Mouse (Mus musculus) heart, postnatal 0 days (tissue): ENCODE measurements around the gene Impg1. TPM values are rescaled to one million over a fixed set of nuclear protein-coding genes. Genes with fewer than 3 reads are reported as not detected.

Source experiments
- ATAC-seq: fragments of 200-750 bp; cut with Nextera tagmentation; 2 replicates; pipeline ENCODE4 v1.8.0; 2017; ENCODE audit warnings: low read depth, moderate number of reproducible peaks, moderate library complexity; ENCODE audit not compliant: insufficient read depth
- DNase-seq: peaks from one replicate; pipeline ENCODE4 v3.0.0-alpha.2; 2016; ENCODE audit warnings: low spot score
- H3K27ac ChIP-seq: fragments of 300-500 bp; sonication (generic); 2 replicates; pipeline ENCODE4 v1.5.1; 2014; ENCODE audit warnings: low read depth, mild to moderate bottlenecking
- H3K27me3 ChIP-seq: fragments of 300-500 bp; sonication (generic); 2 replicates; pipeline ENCODE4 v1.6.1; 2014; ENCODE audit warnings: low read length, mixed read lengths; ENCODE audit not compliant: control insufficient read depth, insufficient read depth
- H3K36me3 ChIP-seq: fragments of 300-500 bp; sonication (generic); replicated peaks from 2 replicates; pipeline ENCODE4 v1.6.1; 2014; ENCODE audit warnings: low read length, mixed read lengths; ENCODE audit not compliant: control insufficient read depth, insufficient read depth
- H3K4me1 ChIP-seq: fragments of 300-500 bp; sonication (generic); 2 replicates; pipeline ENCODE4 v1.6.1; 2014; ENCODE audit warnings: antibody characterized with exemption; ENCODE audit not compliant: control insufficient read depth, insufficient read depth
- H3K4me2 ChIP-seq: fragments of 300-500 bp; sonication (generic); 2 replicates; pipeline ENCODE4 v1.6.1; 2014; ENCODE audit warnings: low read depth, mild to moderate bottlenecking, low read length, moderate library complexity
- H3K4me3 ChIP-seq: fragments of 300-500 bp; sonication (generic); 2 replicates; pipeline ENCODE4 v1.5.1; 2014; ENCODE audit warnings: low read depth, low read length
- H3K9ac ChIP-seq: fragments of 300-500 bp; sonication (generic); replicated peaks from 2 replicates; pipeline ENCODE4 v1.6.1; 2014; ENCODE audit warnings: low read depth, low read length, mixed read lengths
- H3K9me3 ChIP-seq: fragments of 300-500 bp; sonication (generic); replicated peaks from 2 replicates; pipeline ENCODE4 v1.6.1; 2016; ENCODE audit warnings: low read length; ENCODE audit not compliant: control insufficient read depth
- CTCF ChIP-seq: IDR thresholded peaks from 2 replicates; pipeline ENCODE4 v1.5.1; 2016; ENCODE audit warnings: antibody characterized with exemption, control low read depth, low read depth
- EP300 ChIP-seq: IDR thresholded peaks from 2 replicates; pipeline ENCODE4 v1.6.1; 2016; ENCODE audit warnings: antibody characterized with exemption, low read depth
- WGBS: fragments of 180-500 bp; shearing (Covaris S2); extraction: QIAGEN DNeasy Blood & Tissue Kit; methylation state at CpG from one replicate; pipeline ENCODE4 v1.1.7; 2014; 5-methylcytosine and 5-hydroxymethylcytosine counted together
- polyA plus RNA-seq: library from polyadenylated mRNA; unstranded; fragments of >200 nt; fragmentation: Nextera tagmentation; extraction: Ambion mirVana; gene quantifications from 2 replicates; pipeline ENCODE4 v1.2.1, GENCODE M21; 2015
- total RNA-seq: library from RNA; depleted of rRNA; stranded (reverse); fragments of >200 nt; gene quantifications from 2 replicates; pipeline ENCODE4 v1.2.3, GENCODE M21; 2014; ENCODE audit warnings: low replicate concordance

Gene Impg1
- total and polyA plus RNA-seq, 2 experiments from 2014 or later: not detected

GRCm38 (mm10) chr9:80344451-80345000 is 120.8 kb downstream of the Impg1 start:
- H3K9ac ChIP-seq: no peak overlapping the region
- no peaks in the 10 kb centered on the region for H3K36me3 ChIP-seq
- WGBS: 89% methylated on average over 6 of the region's 6 CpGs
- H3K27me3 ChIP-seq: no peaks in the 10 kb centered on the region
- no peak overlapping the region for H3K4me2 ChIP-seq
- no peaks in the 10 kb centered on the region for H3K9me3 ChIP-seq
- no peak for TF ChIP-seq CTCF
- no peak for TF ChIP-seq EP300
- H3K27ac ChIP-seq: no peak overlapping the region
- no peak overlapping the region for H3K4me3 ChIP-seq
- no peak for ATAC-seq
- no peak for DNase-seq
- H3K4me1 ChIP-seq: no peaks in the 10 kb centered on the region

DNA sequence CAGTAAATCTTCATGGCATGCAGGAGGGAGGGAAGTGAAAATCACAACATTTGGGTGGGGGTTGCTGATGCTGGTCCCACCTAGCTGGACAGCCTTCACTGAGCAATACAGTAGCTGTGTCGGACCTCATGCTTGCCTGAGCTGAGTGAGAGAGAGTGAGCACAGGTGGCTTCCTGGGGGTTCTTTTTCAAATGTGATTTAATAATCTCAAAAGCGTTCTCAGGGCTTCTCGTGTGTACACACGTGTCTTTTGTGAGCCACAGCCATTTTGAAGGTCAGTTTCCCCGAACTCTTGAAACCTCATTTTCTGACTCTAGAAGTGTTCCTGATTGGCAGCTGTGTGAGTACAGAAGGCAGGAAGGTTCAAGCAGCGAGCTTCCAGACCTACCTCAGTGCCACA is 122.8 kb downstream of the Impg1 start:
- Histone ChIP-seq H3K27me3 (no peaks in the 10 kb centered on the region), H3K27ac (no peak overlapping the region), H3K4me3 (no peak overlapping the region), H3K36me3 (no peaks in the 10 kb centered on the region), H3K9me3 (no peaks in the 10 kb centered on the region), H3K4me1 (no peaks in the 10 kb centered on the region), H3K4me2 (no peak overlapping the region), H3K9ac (no peak overlapping the region)
- WGBS: 84% methylated on average over 6 of the region's 6 CpGs
- DNase-seq (no peak), ATAC-seq (no peak)
- TF ChIP-seq EP300 (no peak), CTCF (no peak)

GRCm38 (mm10) chr9:80341756-80342155 is 123.5 kb downstream of the Impg1 start:
- DNase-seq: no peak
- ATAC-seq: no peak
- Histone ChIP-seq H3K36me3 (no peaks in the 10 kb centered on the region), H3K27ac (no peak overlapping the region), H3K4me1 (no peaks in the 10 kb centered on the region), H3K9ac (no peak overlapping the region), H3K4me3 (no peak overlapping the region), H3K27me3 (no peaks in the 10 kb centered on the region), H3K9me3 (no peaks in the 10 kb centered on the region), H3K4me2 (no peak overlapping the region)
- WGBS: 92% methylated on average over 16 of the region's 16 CpGs
- TF ChIP-seq EP300: no peak
- no peak for TF ChIP-seq CTCF

- no peaks in the 10 kb centered on the region for H3K27me3 ChIP-seq
- no peaks in the 10 kb centered on the region for H3K36me3 ChIP-seq
- no peak for TF ChIP-seq EP300
- TF ChIP-seq CTCF: no peak
- H3K4me3 ChIP-seq: no peak overlapping the region
- no peak overlapping the region for H3K9ac ChIP-seq
- 68% methylated on average over 1 of the region's 1 CpGs for WGBS
- no peak for ATAC-seq
- no peak overlapping the region for H3K27ac ChIP-seq
- no peak overlapping the region for H3K4me2 ChIP-seq
- H3K9me3 ChIP-seq: no peaks in the 10 kb centered on the region
- H3K4me1 ChIP-seq: no peaks in the 10 kb centered on the region
- no peak for DNase-seq
Observed at GRCm38 (mm10) chr9:80340927-80341326, 124.4 kb downstream of the Impg1 start.

- no peak for DNase-seq
- Histone ChIP-seq H3K4me3 (no peak overlapping the region), H3K36me3 (no peaks in the 10 kb centered on the region), H3K4me2 (no peak overlapping the region), H3K27ac (no peak overlapping the region), H3K9ac (no peak overlapping the region), H3K27me3 (no peaks in the 10 kb centered on the region), H3K4me1 (no peaks in the 10 kb centered on the region), H3K9me3 (no peaks in the 10 kb centered on the region)
- ATAC-seq: no peak
- 78% methylated on average over 6 of the region's 6 CpGs for WGBS
- TF ChIP-seq CTCF: no peak
- TF ChIP-seq EP300: no peak
Observed at GRCm38 (mm10) chr9:80338026-80338425, 127.3 kb downstream of the Impg1 start.

- DNase-seq (no peak), ATAC-seq (no peak)
- Histone ChIP-seq H3K9ac (no peak overlapping the region), H3K4me3 (no peak overlapping the region), H3K27me3 (no peaks in the 10 kb centered on the region), H3K9me3 (no peaks in the 10 kb centered on the region), H3K4me1 (no peaks in the 10 kb centered on the region), H3K36me3 (no peaks in the 10 kb centered on the region), H3K4me2 (no peak overlapping the region), H3K27ac (no peak overlapping the region)
- TF ChIP-seq EP300: no peak
- no peak for TF ChIP-seq CTCF
- 89% methylated on average over 13 of the region's 13 CpGs for WGBS
Observed at GRCm38 (mm10) chr9:80335660-80336357, 129.5 kb downstream of the Impg1 start.
